Mouse (Mus musculus) lung, embryonic 15.5 days (tissue): ENCODE measurements around the gene Mlh3. TPM values are rescaled to one million over a fixed set of nuclear protein-coding genes. Genes with fewer than 3 reads are reported as not detected.

Experiments used
- ATAC-seq: fragments of 200-750 bp; cut with Nextera tagmentation; 2 replicates; pipeline ENCODE4 v1.8.0; 2017; ENCODE audit warnings: moderate number of reproducible peaks, borderline replicate concordance; ENCODE audit not compliant: low FRiP score, low TSS enrichment; ENCODE audit errors: extremely low read depth
- H3K27ac ChIP-seq: fragments of 300-500 bp; sonication (generic); 2 replicates; pipeline ENCODE4 v1.5.1; 2015; ENCODE audit warnings: moderate library complexity, mild to moderate bottlenecking, inconsistent platforms
- H3K27me3 ChIP-seq: fragments of 300-500 bp; sonication (generic); 2 replicates; pipeline ENCODE4 v1.6.1; 2015; ENCODE audit warnings: inconsistent platforms
- H3K36me3 ChIP-seq: fragments of 300-500 bp; sonication (generic); 2 replicates; pipeline ENCODE4 v1.6.1; 2015; ENCODE audit warnings: inconsistent platforms
- H3K4me1 ChIP-seq: fragments of 300-500 bp; sonication (generic); 2 replicates; pipeline ENCODE4 v1.6.1; 2015; ENCODE audit warnings: inconsistent platforms
- H3K4me2 ChIP-seq: fragments of 300-500 bp; sonication (generic); 2 replicates; pipeline ENCODE4 v1.6.1; 2015; ENCODE audit warnings: inconsistent platforms, mild to moderate bottlenecking, moderate library complexity
- H3K4me3 ChIP-seq: fragments of 300-500 bp; sonication (generic); 2 replicates; pipeline ENCODE4 v1.5.1; 2015; ENCODE audit warnings: mild to moderate bottlenecking, inconsistent platforms
- H3K9ac ChIP-seq: fragments of 300-500 bp; sonication (generic); 2 replicates; pipeline ENCODE4 v1.6.1; 2015; ENCODE audit warnings: inconsistent platforms
- H3K9me3 ChIP-seq: fragments of 300-500 bp; sonication (generic); 2 replicates; pipeline ENCODE4 v1.6.1; 2016; ENCODE audit warnings: inconsistent platforms
- WGBS: fragments of 180-500 bp; shearing (Covaris S2); methylation state at CpG from one replicate; pipeline ENCODE4 v1.1.7; 2015; 5-methylcytosine and 5-hydroxymethylcytosine counted together
- polyA plus RNA-seq: library from polyadenylated mRNA; unstranded; fragments of >200 nt; fragmentation: Nextera tagmentation; extraction: Ambion mirVana; gene quantifications from 2 replicates; pipeline ENCODE4 v1.2.1, GENCODE M21; 2015

Mlh3 gene
- 8.1 and 9.3 TPM in 2 replicates for polyA plus RNA-seq

DNA sequence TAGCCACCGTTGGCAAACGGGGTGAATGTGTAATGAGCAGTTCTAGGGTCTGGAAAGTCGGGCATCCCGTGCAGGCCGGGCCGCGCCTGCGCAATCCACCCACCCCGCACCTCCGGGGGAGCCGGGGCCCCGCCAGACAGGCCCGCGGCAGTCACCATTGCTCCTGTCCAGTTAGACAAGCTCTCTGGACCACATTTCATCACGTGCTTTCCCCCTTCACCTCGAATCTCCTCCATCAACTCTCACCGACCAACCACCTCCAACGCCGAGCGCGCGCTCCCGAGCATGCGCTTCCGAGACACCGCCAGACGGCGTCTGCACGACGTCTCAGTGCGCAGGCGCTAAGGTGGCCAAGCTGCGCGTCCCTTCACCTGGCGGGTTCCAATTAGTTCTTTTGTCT lies at the start of gene Mlh3:
TSS of gene Mlh3 (minus strand) at position 281 of the 400 bp plus-strand sequence.
- peak; percentile 82 for ATAC-seq
- Histone ChIP-seq H3K9me3 (no peaks in the 10 kb centered on the region), H3K4me2 (peak within 1 kb of the TSS; percentile 72), H3K4me1 (peaks cover 18% of the 10 kb centered on the region), H3K27ac (peak within 1 kb of the TSS; percentile 74), H3K4me3 (peak within 1 kb of the TSS; percentile 61), H3K9ac (peak within 1 kb of the TSS; percentile 70), H3K27me3 (no peaks in the 10 kb centered on the region), H3K36me3 (peaks cover 5% of the 10 kb centered on the region; the same call in 1 of the 2 replicates)
- whole genome bisulfite sequencing, result 2% methylated on average over 35 of the region's 35 CpGs

DNA sequence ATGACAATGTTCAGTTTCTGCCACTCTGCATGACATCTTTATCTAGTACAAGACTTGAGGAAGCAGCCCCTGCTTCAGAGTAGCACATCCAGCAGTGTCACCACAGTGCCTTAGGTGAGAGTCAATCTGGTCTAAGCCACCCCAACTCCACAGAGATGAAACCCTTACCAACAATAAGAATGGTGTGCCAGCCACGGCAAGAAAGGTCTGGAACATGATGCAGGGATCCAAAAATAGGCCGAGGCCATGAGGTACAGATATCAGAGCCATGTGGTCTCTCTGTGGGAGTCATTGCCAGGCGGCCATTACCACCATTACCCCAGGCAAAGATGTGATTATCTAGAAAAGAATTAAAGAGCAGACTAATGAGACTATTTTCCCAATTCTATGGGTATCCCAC lies 38.3 kb upstream of the Mlh3 start:
- 87% methylated on average over 3 of the region's 3 CpGs for WGBS
- Histone ChIP-seq H3K27ac (no peak overlapping the region), H3K4me3 (no peak overlapping the region), H3K27me3 (no peaks in the 10 kb centered on the region), H3K36me3 (peaks cover 90% of the 10 kb centered on the region), H3K4me1 (peaks cover 3% of the 10 kb centered on the region; the same call in 1 of the 2 replicates), H3K9ac (no peak overlapping the region), H3K9me3 (no peaks in the 10 kb centered on the region), H3K4me2 (no peak overlapping the region)
- ATAC-seq, result no peak

DNA sequence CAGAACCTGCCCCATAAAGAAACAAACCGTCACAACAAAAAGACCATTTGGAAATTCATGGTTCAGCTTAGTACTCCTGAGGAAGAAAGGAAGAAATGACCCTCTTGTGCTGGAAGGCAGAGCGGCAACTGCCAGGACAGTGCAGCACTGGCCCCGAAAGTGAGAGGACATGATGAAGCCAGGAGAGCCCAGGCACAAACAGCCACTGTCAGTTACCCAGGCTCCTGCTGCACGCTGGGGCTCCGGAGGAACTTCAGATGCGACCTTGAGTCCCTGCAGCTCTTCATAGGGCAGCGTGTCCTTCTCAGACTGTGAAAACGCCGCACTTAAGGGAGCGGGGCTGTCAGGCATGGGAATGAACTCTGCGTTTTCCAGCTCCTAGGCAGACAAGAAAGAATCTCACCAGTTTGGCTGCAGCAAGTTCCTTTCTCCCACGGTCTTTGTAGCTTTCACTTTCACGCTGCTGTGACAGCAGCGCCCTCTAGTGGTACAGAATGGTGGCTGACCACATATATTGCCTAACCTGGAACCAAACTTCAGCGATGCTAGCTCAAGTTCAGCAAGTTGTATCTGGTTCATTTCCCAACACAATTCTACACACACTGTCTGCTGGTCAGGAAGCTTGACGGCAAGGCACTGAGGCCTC lies 35.0 kb upstream of the Mlh3 start:
- WGBS, result 42% methylated on average over 16 of the region's 16 CpGs

DNA sequence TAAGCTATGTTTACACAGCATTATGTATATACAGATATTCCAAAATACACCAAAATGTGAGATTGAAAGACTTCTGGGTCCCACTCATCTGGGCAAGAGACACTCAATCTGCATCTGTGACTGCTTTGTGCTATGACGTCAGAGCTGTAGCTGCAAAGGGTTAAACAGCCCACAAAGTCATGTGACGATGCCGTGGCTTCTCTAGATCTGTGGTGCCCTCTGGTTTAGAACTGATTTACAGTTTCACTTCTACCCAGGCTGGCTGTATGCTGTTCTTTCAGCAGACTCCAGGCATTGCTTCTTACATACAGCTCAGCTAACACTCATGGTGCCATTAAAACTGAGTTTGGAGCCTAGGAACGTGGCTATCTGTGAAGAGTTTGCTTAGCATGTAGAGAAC lies 34.3 kb upstream of the Mlh3 start:
- H3K4me1 ChIP-seq, result peaks cover 9% of the 10 kb centered on the region; the same call in 1 of the 2 replicates
- no peak overlapping the region for H3K27ac ChIP-seq
- H3K4me3 ChIP-seq, result no peak overlapping the region
- WGBS, result 52% methylated on average over 4 of the region's 4 CpGs
- H3K9ac ChIP-seq, result no peak overlapping the region
- ATAC-seq, result no peak
- H3K4me2 ChIP-seq, result no peak overlapping the region
- H3K36me3 ChIP-seq, result peaks cover 88% of the 10 kb centered on the region
- H3K27me3 ChIP-seq, result no peaks in the 10 kb centered on the region
- no peaks in the 10 kb centered on the region for H3K9me3 ChIP-seq

More for the DNA sequence above, 35.0 kb upstream of the Mlh3 start:
- Histone ChIP-seq H3K36me3 (peaks cover 90% of the 10 kb centered on the region), H3K27me3 (no peaks in the 10 kb centered on the region), H3K9ac (peak overlapping the region; percentile 18; the same call in 1 of the 2 replicates), H3K4me3 (no peak overlapping the region), H3K27ac (peak overlapping the region; percentile 22; the same call in 1 of the 2 replicates), H3K4me2 (no peak overlapping the region), H3K9me3 (no peaks in the 10 kb centered on the region), H3K4me1 (peaks cover 3% of the 10 kb centered on the region; the same call in 1 of the 2 replicates)
- ATAC-seq, result peak; percentile 61; the same call in 1 of the 2 replicates

DNA sequence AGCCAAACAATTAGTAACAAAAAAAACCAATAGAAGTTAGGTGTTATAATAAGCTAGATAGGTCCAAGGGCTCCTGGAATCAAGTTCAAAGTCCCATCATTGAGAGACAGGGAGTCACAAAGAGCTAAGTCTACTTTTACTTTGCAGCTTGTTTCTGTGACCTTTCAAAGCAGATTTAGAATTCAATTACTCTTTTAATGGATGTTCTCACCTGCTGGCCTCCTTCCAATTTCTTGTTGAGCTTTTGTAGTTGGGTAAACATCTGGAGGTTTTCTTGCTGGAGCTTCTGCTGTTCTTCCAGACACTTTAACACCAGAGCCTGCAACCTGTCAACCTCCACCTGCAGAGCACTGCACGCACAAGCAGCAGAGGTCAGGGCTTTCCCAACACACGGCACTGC lies 32.9 kb upstream of the Mlh3 start:
- Histone ChIP-seq H3K27me3 (no peaks in the 10 kb centered on the region), H3K9me3 (no peaks in the 10 kb centered on the region), H3K4me1 (peaks cover 15% of the 10 kb centered on the region), H3K27ac (no peak overlapping the region), H3K36me3 (peaks cover 74% of the 10 kb centered on the region), H3K4me3 (no peak overlapping the region), H3K9ac (no peak overlapping the region), H3K4me2 (no peak overlapping the region)
- no peak for ATAC-seq
- 66% methylated on average over 2 of the region's 2 CpGs for WGBS

DNA sequence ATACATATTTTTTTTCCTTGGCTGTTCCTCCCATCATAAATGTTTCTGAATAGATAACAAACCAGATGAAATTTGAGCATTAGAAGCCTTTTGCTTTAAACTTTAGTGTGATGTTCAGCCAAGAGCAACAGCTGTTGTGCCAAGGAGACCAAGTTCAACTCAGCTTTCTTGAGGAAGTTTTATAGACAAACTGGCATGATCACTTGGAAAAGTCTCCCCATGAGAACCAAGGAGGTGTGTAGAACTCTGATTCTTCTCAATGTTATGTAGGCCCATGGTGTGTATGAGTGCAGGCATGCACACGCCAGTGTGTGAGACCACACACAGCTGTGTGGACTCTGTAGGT lies 28.4 kb upstream of the Mlh3 start:
- Histone ChIP-seq H3K4me3 (no peak overlapping the region), H3K27me3 (no peaks in the 10 kb centered on the region), H3K4me2 (no peak overlapping the region), H3K36me3 (peaks cover 34% of the 10 kb centered on the region), H3K9me3 (peaks cover 6% of the 10 kb centered on the region; the same call in 1 of the 2 replicates), H3K9ac (no peak overlapping the region), H3K4me1 (peaks cover 18% of the 10 kb centered on the region; the same call in 1 of the 2 replicates), H3K27ac (peak overlapping the region; percentile 43; the same call in 1 of the 2 replicates)
- no peak for ATAC-seq
- 50% methylated on average over 1 of the region's 1 CpGs for WGBS

DNA sequence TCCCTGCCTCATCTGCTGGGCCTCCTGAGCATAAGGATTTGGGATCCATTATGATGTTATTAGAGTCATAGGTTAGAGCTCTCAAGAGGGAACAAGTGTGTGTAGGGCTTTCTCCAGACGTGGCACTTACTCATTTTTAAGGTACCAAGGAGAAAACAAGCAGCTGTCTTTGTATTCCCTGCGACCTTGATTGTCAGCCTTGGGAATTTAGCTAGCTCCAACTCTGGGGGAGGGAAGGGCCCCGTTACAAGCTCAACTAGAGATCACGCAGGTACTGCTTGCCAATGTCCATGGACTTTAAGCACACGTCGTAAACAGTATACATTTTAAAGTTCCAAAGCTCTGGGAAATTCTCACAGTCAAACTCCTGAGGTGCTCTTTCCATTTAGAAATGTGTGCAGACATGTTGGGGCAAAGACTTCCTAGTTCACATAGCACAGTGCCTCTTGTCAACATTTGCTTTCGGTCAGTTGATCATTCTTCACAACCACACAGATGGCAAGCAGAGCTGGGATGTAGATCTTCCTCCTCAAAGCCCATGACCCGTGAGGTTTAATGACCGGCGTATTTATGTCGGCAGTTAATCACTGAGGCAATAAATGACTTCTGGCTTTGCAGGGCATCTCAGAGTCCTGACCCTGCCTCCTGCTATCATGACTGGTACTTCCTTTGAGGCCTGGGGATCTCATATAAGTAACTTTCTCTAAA lies 27.9 kb upstream of the Mlh3 start:
- no peak for ATAC-seq
- Histone ChIP-seq H3K36me3 (peaks cover 30% of the 10 kb centered on the region), H3K27me3 (no peaks in the 10 kb centered on the region), H3K4me2 (no peak overlapping the region), H3K9ac (no peak overlapping the region), H3K4me1 (peaks cover 18% of the 10 kb centered on the region; the same call in 1 of the 2 replicates), H3K9me3 (peaks cover 6% of the 10 kb centered on the region; the same call in 1 of the 2 replicates), H3K27ac (peak overlapping the region; percentile 43), H3K4me3 (no peak overlapping the region)
- WGBS, result 53% methylated on average over 11 of the region's 11 CpGs

DNA sequence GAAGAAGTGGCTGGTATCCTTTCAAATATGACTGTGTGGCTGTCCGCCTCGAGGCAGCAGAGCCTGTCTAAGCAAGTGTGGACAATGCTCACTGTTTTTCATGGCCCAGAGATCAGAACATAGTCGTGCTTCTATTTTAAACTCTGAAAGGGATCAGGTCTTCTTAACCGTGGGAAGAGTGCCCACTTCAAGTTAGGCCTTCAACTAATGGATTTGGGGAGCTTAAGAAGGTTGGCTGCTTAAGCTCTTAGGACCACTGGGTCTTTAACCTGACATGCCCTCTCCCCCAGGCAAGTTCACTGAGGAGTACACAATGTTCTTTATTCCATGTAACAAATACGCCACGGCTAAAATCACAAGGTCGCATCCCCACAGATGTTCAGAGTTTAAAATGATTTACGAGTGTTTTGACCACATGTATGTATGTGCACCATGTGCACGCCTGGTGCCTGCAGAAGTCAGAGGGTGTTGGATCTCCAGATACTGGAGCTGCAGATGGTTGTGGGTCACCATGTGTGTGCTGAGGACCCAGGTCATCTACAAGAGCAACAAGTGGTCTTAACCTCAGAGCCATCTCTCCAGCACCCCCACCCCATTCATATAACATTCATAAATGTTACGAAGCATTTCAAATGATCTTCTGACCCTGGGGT lies 27.1 kb upstream of the Mlh3 start:
- H3K9me3 ChIP-seq, result peaks cover 6% of the 10 kb centered on the region; the same call in 1 of the 2 replicates
- no peak overlapping the region for H3K27ac ChIP-seq
- no peak for ATAC-seq
- WGBS, result 76% methylated on average over 10 of the region's 10 CpGs
- H3K4me3 ChIP-seq, result no peak overlapping the region
- H3K9ac ChIP-seq, result no peak overlapping the region
- H3K27me3 ChIP-seq, result no peaks in the 10 kb centered on the region
- H3K4me2 ChIP-seq, result no peak overlapping the region
- peaks cover 18% of the 10 kb centered on the region; the same call in 1 of the 2 replicates for H3K4me1 ChIP-seq
- H3K36me3 ChIP-seq, result peaks cover 24% of the 10 kb centered on the region

DNA sequence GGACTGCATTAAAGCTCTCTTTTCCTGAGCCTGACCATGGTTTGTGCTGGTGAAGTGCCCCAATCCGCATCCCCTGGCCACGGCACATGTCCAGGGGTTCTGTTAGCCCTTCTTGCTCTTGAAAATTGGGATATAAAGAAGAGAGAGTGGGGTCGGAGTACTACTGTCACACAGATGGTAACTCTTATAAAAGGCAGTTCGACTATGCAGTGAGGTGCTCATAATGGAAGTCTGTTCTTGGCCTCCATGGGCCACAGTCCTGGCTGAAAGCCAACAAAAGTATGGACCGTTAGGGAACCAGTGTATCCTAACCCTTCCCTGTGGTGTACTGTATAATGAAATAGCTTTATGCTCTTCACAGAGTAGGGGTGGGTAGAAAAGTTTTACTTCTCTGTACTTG lies 26.5 kb upstream of the Mlh3 start:
- H3K27ac ChIP-seq, result no peak overlapping the region
- peaks cover 19% of the 10 kb centered on the region for H3K36me3 ChIP-seq
- peaks cover 18% of the 10 kb centered on the region; the same call in 1 of the 2 replicates for H3K4me1 ChIP-seq
- H3K4me2 ChIP-seq, result no peak overlapping the region
- H3K27me3 ChIP-seq, result no peaks in the 10 kb centered on the region
- no peak overlapping the region for H3K4me3 ChIP-seq
- no peak for ATAC-seq
- 73% methylated on average over 5 of the region's 5 CpGs for WGBS
- H3K9ac ChIP-seq, result no peak overlapping the region
- peaks cover 6% of the 10 kb centered on the region; the same call in 1 of the 2 replicates for H3K9me3 ChIP-seq

DNA sequence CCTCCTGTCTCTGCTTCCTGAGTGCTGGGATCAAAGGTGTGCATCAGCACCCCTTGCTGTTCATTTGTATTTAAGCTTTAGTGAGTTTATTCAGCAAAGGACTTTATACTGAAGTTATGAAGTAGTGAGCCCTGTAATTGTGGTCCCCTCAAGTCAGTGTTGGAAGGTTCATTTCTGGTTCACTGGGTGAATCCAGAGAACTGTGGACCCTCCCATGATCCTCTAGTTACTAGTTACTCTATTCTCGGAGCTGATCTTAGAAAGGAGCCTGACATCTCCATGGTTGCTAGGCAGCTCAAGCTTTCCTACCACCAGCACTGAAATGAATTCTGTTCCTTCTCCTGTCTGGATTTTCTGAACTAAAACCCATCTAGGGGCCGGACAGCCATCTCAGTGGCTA lies 25.1 kb upstream of the Mlh3 start:
- 90% methylated on average over 2 of the region's 2 CpGs for WGBS
- H3K9ac ChIP-seq, result no peak overlapping the region
- H3K27ac ChIP-seq, result no peak overlapping the region
- H3K36me3 ChIP-seq, result peaks cover 5% of the 10 kb centered on the region; the same call in 1 of the 2 replicates
- H3K4me2 ChIP-seq, result no peak overlapping the region
- H3K4me3 ChIP-seq, result no peak overlapping the region
- no peaks in the 10 kb centered on the region for H3K27me3 ChIP-seq
- no peak for ATAC-seq
- H3K4me1 ChIP-seq, result peaks cover 21% of the 10 kb centered on the region; the same call in 1 of the 2 replicates
- peaks cover 6% of the 10 kb centered on the region; the same call in 1 of the 2 replicates for H3K9me3 ChIP-seq

DNA sequence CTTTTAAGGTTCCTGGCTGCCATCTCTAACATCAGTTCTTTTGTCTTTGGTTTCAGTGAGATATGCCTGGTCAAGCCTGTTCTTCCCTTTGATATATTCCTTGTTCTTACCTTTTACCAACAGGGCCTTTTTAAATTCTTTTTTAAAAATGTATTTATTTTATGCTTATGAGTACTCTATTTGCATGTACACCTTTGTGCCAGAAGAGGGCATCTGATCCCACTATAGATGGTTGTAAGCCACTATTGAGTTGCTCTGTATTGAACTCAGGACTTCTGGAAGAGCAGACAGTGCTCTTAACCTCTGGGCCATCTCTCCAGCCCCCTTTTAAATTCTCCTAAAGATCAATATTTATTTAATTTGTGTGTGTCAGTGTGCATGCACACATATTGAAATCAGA lies 22.5 kb upstream of the Mlh3 start:
- Histone ChIP-seq H3K4me2 (no peak overlapping the region), H3K27me3 (no peaks in the 10 kb centered on the region), H3K4me1 (peaks cover 21% of the 10 kb centered on the region), H3K9me3 (peaks cover 6% of the 10 kb centered on the region; the same call in 1 of the 2 replicates), H3K4me3 (no peak overlapping the region), H3K27ac (no peak overlapping the region), H3K36me3 (no peaks in the 10 kb centered on the region), H3K9ac (no peak overlapping the region)
- ATAC-seq, result no peak
